Mouse (Mus musculus) cerebellum, adult 2 months (tissue): ENCODE results near the gene Gm17657.
A peak's percentile ranks its signal among the peaks of the same experiment; 100 is the strongest.

Source experiments
- CTCF ChIP-seq: fragments of 200-500 bp; IDR thresholded peaks from 2 replicates; pipeline ENCODE4 v1.5.1; 2011; ENCODE audit warnings: low read depth, mild to moderate bottlenecking, control low read depth, low read length, moderate library complexity, borderline replicate concordance; ENCODE audit not compliant: insufficient read depth
- POLR2A ChIP-seq: fragments of 200-500 bp; IDR thresholded peaks from 2 replicates; pipeline ENCODE4 v1.6.1; 2011; ENCODE audit warnings: low read length, control low read depth, borderline replicate concordance; ENCODE audit not compliant: insufficient read depth

- TF ChIP-seq CTCF (no peak), POLR2A (peak; percentile 69)
Observed at GRCm38 (mm10) chr17:29490713-29491581, 58.5 kb downstream of the Gm17657 start, which contains the start of gene Pim1.
